Mouse (Mus musculus) heart, embryonic 14.5 days (tissue): Measurements from ENCODE around the gene Alkbh2. TPM values are rescaled to one million over a fixed set of nuclear protein-coding genes. Genes with fewer than 3 reads are reported as not detected.

Source experiments
- ATAC-seq: fragments of 200-750 bp; cut with Nextera tagmentation; 2 replicates; pipeline ENCODE4 v1.8.0; 2017; ENCODE audit warnings: low read depth, moderate TSS enrichment; ENCODE audit not compliant: insufficient number of reproducible peaks, insufficient read depth, low FRiP score
- H3K27ac ChIP-seq, 2 experiments: fragments of 200-500 bp in 1 of 2; fragments of 300-500 bp in 1 of 2; sonication (generic) in 1 of 2; replicated peaks in 1 of 2; 2 replicates each; pipeline ENCODE4 v1.5.1; 2012 to 2014; ENCODE audit warnings: low read depth in 2 of 2, low read length in 2 of 2, control low read depth in 1 of 2, mild to moderate bottlenecking in 1 of 2, mixed read lengths in 1 of 2; ENCODE audit not compliant: control insufficient read depth in 1 of 2, insufficient read depth in 1 of 2
- H3K27me3 ChIP-seq: fragments of 300-500 bp; sonication (generic); 2 replicates; pipeline ENCODE4 v1.6.1; 2014; ENCODE audit warnings: mild to moderate bottlenecking, low read length, control low read depth; ENCODE audit not compliant: control insufficient read depth, insufficient read depth
- H3K36me3 ChIP-seq: fragments of 300-500 bp; sonication (generic); 2 replicates; pipeline ENCODE4 v1.6.1; 2014; ENCODE audit warnings: mild to moderate bottlenecking, control low read depth, low read length, mixed read lengths; ENCODE audit not compliant: control insufficient read depth, insufficient read depth
- H3K4me1 ChIP-seq, 2 experiments: fragments of 200-500 bp in 1 of 2; fragments of 300-500 bp in 1 of 2; sonication (generic) in 1 of 2; 2 replicates each; pipeline ENCODE4 v1.6.1; 2012 to 2014; ENCODE audit warnings: low read length in 2 of 2, control low read depth in 1 of 2, mixed read lengths in 1 of 2; ENCODE audit not compliant: control insufficient read depth in 2 of 2, insufficient read depth in 2 of 2
- H3K4me2 ChIP-seq: fragments of 300-500 bp; sonication (generic); 2 replicates; pipeline ENCODE4 v1.6.1; 2014; ENCODE audit warnings: mild to moderate bottlenecking, low read length
- H3K4me3 ChIP-seq, 2 experiments: fragments of 200-500 bp in 1 of 2; fragments of 300-500 bp in 1 of 2; sonication (generic) in 1 of 2; 2 replicates each; pipeline ENCODE4 v1.5.1; 2012 to 2014; ENCODE audit warnings: low read length in 2 of 2, mild to moderate bottlenecking in 2 of 2, control low read depth in 1 of 2, low read depth in 1 of 2, moderate library complexity in 1 of 2; ENCODE audit not compliant: control insufficient read depth in 1 of 2, insufficient read depth in 1 of 2
- H3K9ac ChIP-seq: fragments of 300-500 bp; sonication (generic); 2 replicates; pipeline ENCODE4 v1.6.1; 2014; ENCODE audit warnings: mild to moderate bottlenecking, low read length
- H3K9me3 ChIP-seq: fragments of 300-500 bp; sonication (generic); 2 replicates; pipeline ENCODE4 v1.6.1; 2016; ENCODE audit warnings: low read length, control low read depth; ENCODE audit not compliant: control insufficient read depth
- WGBS: fragments of 180-500 bp; shearing (Covaris S2); extraction: QIAGEN DNeasy Blood & Tissue Kit; methylation state at CpG from one replicate; pipeline ENCODE4 v1.1.7; 2014; 5-methylcytosine and 5-hydroxymethylcytosine counted together
- polyA plus RNA-seq: library from polyadenylated mRNA; unstranded; fragments of >200 nt; fragmentation: Nextera tagmentation; extraction: Ambion mirVana; gene quantifications from 2 replicates; pipeline ENCODE4 v1.2.1, GENCODE M21; 2014

Alkbh2 gene
- polyA plus RNA-seq, 1 experiment from 2014 or later: 9.1 TPM

- Histone ChIP-seq H3K27me3 (no peaks in the 10 kb centered on the region), H3K4me2 (peak within 1 kb of the TSS; percentile 99), H3K27ac (peak within 1 kb of the TSS; percentile 79 to 89), H3K36me3 (peaks cover 13% of the 10 kb centered on the region), H3K4me3 (peak within 1 kb of the TSS; percentile 64 to 85), H3K9ac (peak within 1 kb of the TSS; percentile 78), H3K4me1 (peaks cover 21 to 44% of the 10 kb centered on the region in 2 experiments), H3K9me3 (no peaks in the 10 kb centered on the region)
- peak; percentile 4; the same call in 1 of the 2 replicates for ATAC-seq
- whole genome bisulfite sequencing: under 1% methylated on average over 29 of the region's 29 CpGs
Observed at GRCm38 (mm10) chr5:114130211-114130605, 2.2 kb upstream of the Alkbh2 start, which contains the start of gene Ung. Gene Ung, plus strand, starts transcription at chr5:114130386.

GRCm38 (mm10) chr5:114129550-114130210, 1.7 kb upstream of the Alkbh2 start:
- H3K9me3 ChIP-seq: no peaks in the 10 kb centered on the region
- H3K9ac ChIP-seq: no peak overlapping the region
- H3K4me2 ChIP-seq: peak overlapping the region; percentile 99
- no peak for ATAC-seq
- no peak overlapping the region for H3K27ac ChIP-seq
- peaks cover 21 to 42% of the 10 kb centered on the region in 2 experiments for H3K4me1 ChIP-seq
- WGBS: 74% methylated on average over 15 of the region's 15 CpGs
- no peaks in the 10 kb centered on the region for H3K27me3 ChIP-seq
- H3K36me3 ChIP-seq: peaks cover 16% of the 10 kb centered on the region
- peak overlapping the region; percentile 64 to 85 for H3K4me3 ChIP-seq

- H3K27ac ChIP-seq: peak overlapping the region in 1 of 2 experiments; percentile 94; a peak in 2 of 4 replicates
- no peak overlapping the region for H3K4me3 ChIP-seq
- peak overlapping the region; percentile 85; the same call in 1 of the 2 replicates for H3K9ac ChIP-seq
- no peaks in the 10 kb centered on the region for H3K9me3 ChIP-seq
- H3K36me3 ChIP-seq: peaks cover 42% of the 10 kb centered on the region
- no peak for ATAC-seq
- peak overlapping the region; percentile 99 for H3K4me2 ChIP-seq
- H3K4me1 ChIP-seq: peaks cover 2 to 14% of the 10 kb centered on the region in 2 experiments; a peak in 3 of 4 replicates
- no peaks in the 10 kb centered on the region for H3K27me3 ChIP-seq
- WGBS: 88% methylated on average over 7 of the region's 7 CpGs
Observed at GRCm38 (mm10) chr5:114126499-114127244, 1.3 kb downstream of the Alkbh2 start.

GRCm38 (mm10) chr5:114126008-114126407, 2.0 kb downstream of the Alkbh2 start:
- 96% methylated on average over 3 of the region's 3 CpGs for WGBS
- peaks cover 49% of the 10 kb centered on the region for H3K36me3 ChIP-seq

GRCm38 (mm10) chr5:114119806-114120205, 8.2 kb downstream of the Alkbh2 start:
- H3K9ac ChIP-seq: no peak overlapping the region
- ATAC-seq: no peak
- whole genome bisulfite sequencing: 92% methylated on average over 4 of the region's 4 CpGs
- no peaks in the 10 kb centered on the region for H3K9me3 ChIP-seq
- no peaks in the 10 kb centered on the region for H3K4me1 ChIP-seq
- no peak overlapping the region for H3K4me3 ChIP-seq
- H3K27me3 ChIP-seq: no peaks in the 10 kb centered on the region
- no peak overlapping the region for H3K27ac ChIP-seq
- peaks cover 94% of the 10 kb centered on the region for H3K36me3 ChIP-seq
- H3K4me2 ChIP-seq: no peak overlapping the region

More at GRCm38 (mm10) chr5:114126008-114126407, 2.0 kb downstream of the Alkbh2 start:
- Histone ChIP-seq H3K27me3 (no peaks in the 10 kb centered on the region), H3K27ac (no peak overlapping the region), H3K4me3 (no peak overlapping the region), H3K9ac (no peak overlapping the region), H3K9me3 (no peaks in the 10 kb centered on the region), H3K4me2 (no peak overlapping the region), H3K4me1 (peaks cover 2 to 10% of the 10 kb centered on the region in 2 experiments; a peak in 2 of 4 replicates)
- ATAC-seq: no peak

- H3K4me1 ChIP-seq: no peaks in the 10 kb centered on the region
- 89% methylated on average over 7 of the region's 7 CpGs for WGBS
- no peaks in the 10 kb centered on the region for H3K9me3 ChIP-seq
- H3K27ac ChIP-seq: no peak overlapping the region
- no peak for ATAC-seq
- no peak overlapping the region for H3K4me3 ChIP-seq
- no peak overlapping the region for H3K9ac ChIP-seq
- H3K4me2 ChIP-seq: no peak overlapping the region
- no peaks in the 10 kb centered on the region for H3K27me3 ChIP-seq
- peaks cover 92% of the 10 kb centered on the region for H3K36me3 ChIP-seq
Observed at GRCm38 (mm10) chr5:114116586-114116985, 11.4 kb downstream of the Alkbh2 start.

GRCm38 (mm10) chr5:114115030-114115429, 13.0 kb downstream of the Alkbh2 start:
- H3K36me3 ChIP-seq: peaks cover 92% of the 10 kb centered on the region
- no peak overlapping the region for H3K27ac ChIP-seq
- H3K4me3 ChIP-seq: no peak overlapping the region
- no peak for ATAC-seq
- H3K9ac ChIP-seq: no peak overlapping the region
- no peaks in the 10 kb centered on the region for H3K4me1 ChIP-seq
- no peaks in the 10 kb centered on the region for H3K27me3 ChIP-seq
- no peaks in the 10 kb centered on the region for H3K9me3 ChIP-seq
- WGBS: 83% methylated on average over 5 of the region's 5 CpGs
- H3K4me2 ChIP-seq: no peak overlapping the region
